Mouse (Mus musculus) C2C12 (cell line): ENCODE data around the gene Ropn1l. TPM values are rescaled to one million over a fixed set of nuclear protein-coding genes. Genes with fewer than 3 reads are reported as not detected.

ENCODE experiments used
- H3K27me3 ChIP-seq: one replicate; pipeline ENCODE4 v1.6.1; 2011; ENCODE audit not compliant: control insufficient read depth, insufficient read depth, insufficient read length
- H3K36me3 ChIP-seq: one replicate; pipeline ENCODE4 v1.6.1; 2011; ENCODE audit not compliant: control insufficient read depth, insufficient read depth
- H3K4me3 ChIP-seq: one replicate; pipeline ENCODE4 v1.5.1; 2011; ENCODE audit warnings: mild to moderate bottlenecking, control low read depth; ENCODE audit not compliant: poor library complexity, insufficient read depth, severe bottlenecking
- H3K79me2 ChIP-seq: one replicate; pipeline ENCODE4 v1.6.1; 2011; ENCODE audit not compliant: control insufficient read depth, insufficient read depth
- H3K79me3 ChIP-seq: one replicate; pipeline ENCODE4 v1.6.1; 2011; ENCODE audit warnings: low read depth, control low read depth
- H3ac ChIP-seq: one replicate; pipeline ENCODE3; 2011; ENCODE audit warnings: low read depth; ENCODE audit not compliant: control insufficient read depth, insufficient read length
- CEBPB ChIP-seq: IDR thresholded peaks from one replicate; pipeline ENCODE4 v1.6.1; 2011; ENCODE audit warnings: low read depth, mild to moderate bottlenecking, control low read depth, moderate library complexity
- CTCF ChIP-seq: IDR thresholded peaks from one replicate; pipeline ENCODE4 v1.5.1; 2011; ENCODE audit not compliant: control insufficient read depth, insufficient read depth, insufficient read length
- FOSL1 ChIP-seq: IDR thresholded peaks from one replicate; pipeline ENCODE4 v1.8.0; 2011; ENCODE audit warnings: mild to moderate bottlenecking, low read length; ENCODE audit not compliant: poor library complexity, insufficient read depth, severe bottlenecking
- MAX ChIP-seq: IDR thresholded peaks from one replicate; pipeline ENCODE4 v1.6.1; 2011; ENCODE audit warnings: mild to moderate bottlenecking, control low read depth
- MYOD1 ChIP-seq: IDR thresholded peaks from one replicate; pipeline ENCODE4 v1.6.1; 2011; ENCODE audit warnings: low read depth; ENCODE audit not compliant: control insufficient read depth, insufficient read length
- MYOG ChIP-seq: IDR thresholded peaks from one replicate; pipeline ENCODE4 v1.6.1; 2011; ENCODE audit not compliant: control insufficient read depth, insufficient read length; ENCODE audit errors: extremely low read depth
- USF1 ChIP-seq: IDR thresholded peaks from one replicate; pipeline ENCODE4 v1.6.1; 2011; ENCODE audit warnings: low read depth, mild to moderate bottlenecking, control low read depth, moderate library complexity
- polyA plus RNA-seq: library from polyadenylated mRNA; unstranded; fragments of >200 nt; fragmentation: generic; extraction: Trizol; gene quantifications from one replicate; pipeline ENCODE4 v1.2.1, GENCODE M21; 2012; ENCODE audit warnings: missing spikeins

Gene Ropn1l
- polyA plus RNA-seq, 1 experiment = 3.7 TPM

DNA sequence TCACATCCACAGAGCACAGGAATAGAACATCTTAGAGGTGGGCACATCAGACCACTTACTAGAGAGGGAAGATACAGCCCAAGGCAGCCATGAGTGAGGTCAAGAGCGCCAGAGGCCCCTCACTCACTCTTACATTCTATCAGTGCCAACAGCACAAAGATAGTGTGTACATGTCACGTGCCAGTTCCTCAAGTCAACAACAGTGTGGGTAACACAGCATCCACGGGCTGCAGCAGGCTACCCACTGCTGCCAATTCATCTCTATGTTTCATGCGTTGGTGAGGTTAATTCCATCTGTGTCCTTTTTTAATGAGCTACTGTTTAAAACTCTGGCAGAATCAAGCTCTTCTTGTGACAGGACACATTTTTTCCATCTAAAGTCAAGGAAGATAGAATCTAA, 10.8 kb downstream of the Ropn1l start:
- H3K4me3 ChIP-seq = no peak overlapping the region
- no peaks in the 10 kb centered on the region for H3K27me3 ChIP-seq
- H3K36me3 ChIP-seq = no peaks in the 10 kb centered on the region
- no peaks in the 10 kb centered on the region for H3K79me2 ChIP-seq
- no peak overlapping the region for H3ac ChIP-seq
- TF ChIP-seq MYOG (no peak), USF1 (no peak), FOSL1 (no peak), CEBPB (no peak), CTCF (no peak), MAX (no peak), MYOD1 (no peak)
- no peaks in the 10 kb centered on the region for H3K79me3 ChIP-seq

DNA sequence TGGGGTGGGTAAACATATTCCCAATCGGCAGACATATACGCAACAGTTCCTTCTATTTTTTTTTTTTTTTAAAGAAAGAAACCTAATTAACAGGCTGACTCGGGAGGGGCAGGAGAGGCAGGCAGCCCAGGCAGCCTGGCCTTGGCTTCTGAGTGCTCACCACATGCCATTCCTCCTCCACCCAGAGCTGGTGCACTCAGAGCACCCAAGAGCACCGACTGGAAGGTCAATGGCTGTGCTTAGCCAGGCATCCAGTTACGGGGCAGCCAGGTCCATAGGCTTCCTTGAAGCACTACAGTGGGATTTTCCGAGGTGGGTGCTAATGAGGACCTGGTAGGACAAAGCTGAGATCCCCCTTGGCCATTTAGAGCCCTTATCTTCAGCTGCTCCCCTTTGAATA, 11.5 kb downstream of the Ropn1l start:
- no peak overlapping the region for H3ac ChIP-seq
- no peaks in the 10 kb centered on the region for H3K27me3 ChIP-seq
- no peaks in the 10 kb centered on the region for H3K79me2 ChIP-seq
- H3K79me3 ChIP-seq = no peaks in the 10 kb centered on the region
- TF ChIP-seq CEBPB (no peak), FOSL1 (no peak), MYOG (no peak), USF1 (no peak), CTCF (no peak), MAX (no peak), MYOD1 (no peak)
- no peak overlapping the region for H3K4me3 ChIP-seq
- no peaks in the 10 kb centered on the region for H3K36me3 ChIP-seq

DNA sequence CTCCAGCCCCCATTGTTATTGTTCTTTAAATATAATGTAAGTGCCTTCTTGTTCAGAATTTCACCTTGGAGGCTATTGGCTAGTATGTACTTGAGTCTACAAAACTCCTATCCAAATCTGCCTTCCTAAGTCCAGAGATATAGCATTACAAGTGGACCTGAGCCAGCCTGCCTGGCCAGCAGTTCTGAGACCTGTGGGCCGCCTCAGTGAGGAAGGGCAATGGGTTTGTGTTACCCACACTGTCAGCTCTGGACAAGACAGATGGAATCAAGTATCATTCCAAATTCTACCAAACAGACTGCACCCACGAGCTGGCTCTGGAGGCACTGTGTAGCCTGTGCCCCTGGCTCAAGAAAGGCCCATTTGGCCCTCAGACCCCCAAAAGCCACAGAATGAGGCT, 16.7 kb downstream of the Ropn1l start:
- Histone ChIP-seq H3K79me3 (no peaks in the 10 kb centered on the region), H3K79me2 (no peaks in the 10 kb centered on the region)

DNA sequence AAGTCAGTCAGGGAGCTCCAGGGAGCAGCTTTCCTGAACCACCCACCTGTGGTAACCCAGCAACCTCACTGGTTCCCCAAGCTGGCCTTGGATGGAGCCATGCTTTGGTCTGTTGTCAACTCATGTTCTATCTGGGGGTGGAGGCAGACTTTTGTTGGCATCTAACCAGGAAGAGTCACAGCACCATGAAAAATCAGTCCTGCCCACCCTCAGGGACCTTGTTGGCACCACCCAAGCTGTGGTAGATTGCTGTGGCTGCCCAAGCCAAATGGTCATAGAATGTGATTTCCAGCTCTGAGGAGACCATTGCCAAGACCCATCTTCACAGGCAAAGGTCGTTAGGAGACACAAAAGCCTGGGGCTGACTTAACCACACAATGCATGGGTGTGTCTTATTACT, 17.5 kb downstream of the Ropn1l start:
- Histone ChIP-seq H3K79me3 (no peaks in the 10 kb centered on the region), H3K4me3 (no peak overlapping the region), H3ac (no peak overlapping the region), H3K27me3 (no peaks in the 10 kb centered on the region), H3K36me3 (no peaks in the 10 kb centered on the region), H3K79me2 (no peaks in the 10 kb centered on the region)
- TF ChIP-seq MYOG = no peak
- no peak for TF ChIP-seq CTCF
- no peak for TF ChIP-seq FOSL1
- no peak for TF ChIP-seq CEBPB
- no peak for TF ChIP-seq MAX
- TF ChIP-seq MYOD1 = no peak
- no peak for TF ChIP-seq USF1

More for the DNA sequence above, 16.7 kb downstream of the Ropn1l start:
- Histone ChIP-seq H3ac (no peak overlapping the region), H3K4me3 (no peak overlapping the region), H3K36me3 (no peaks in the 10 kb centered on the region), H3K27me3 (no peaks in the 10 kb centered on the region)
- TF ChIP-seq USF1 (no peak), CTCF (no peak), MAX (no peak), MYOD1 (no peak), FOSL1 (no peak), CEBPB (no peak), MYOG (no peak)

DNA sequence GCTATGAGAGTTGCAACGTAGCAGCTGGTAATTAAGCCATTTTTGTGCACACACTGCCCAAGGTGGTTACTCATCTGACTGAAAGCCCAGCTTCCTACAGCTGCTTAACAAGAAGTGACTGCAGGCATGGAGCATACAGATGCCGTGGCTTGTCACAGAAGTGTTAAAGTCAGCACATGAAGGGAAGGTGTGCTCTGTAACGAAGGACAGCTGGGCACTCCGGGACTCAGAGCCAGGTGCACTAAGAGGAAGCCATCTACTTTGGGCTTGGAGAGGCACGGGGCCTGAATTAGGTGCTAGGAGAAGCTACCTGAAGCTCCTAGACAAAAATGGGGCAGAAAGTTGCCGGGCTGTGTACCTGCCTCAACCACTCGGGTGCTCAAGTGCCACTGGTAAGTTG, 19.8 kb downstream of the Ropn1l start:
- TF ChIP-seq MYOD1 = no peak
- TF ChIP-seq FOSL1 = no peak
- TF ChIP-seq MAX = no peak
- TF ChIP-seq USF1 = no peak
- TF ChIP-seq MYOG = no peak
- no peak overlapping the region for H3K4me3 ChIP-seq
- no peaks in the 10 kb centered on the region for H3K36me3 ChIP-seq
- H3K79me2 ChIP-seq = no peaks in the 10 kb centered on the region
- no peaks in the 10 kb centered on the region for H3K27me3 ChIP-seq
- H3ac ChIP-seq = no peak overlapping the region
- H3K79me3 ChIP-seq = no peaks in the 10 kb centered on the region

- Histone ChIP-seq H3K79me2 (no peaks in the 10 kb centered on the region), H3K79me3 (no peaks in the 10 kb centered on the region), H3K4me3 (no peak overlapping the region), H3K27me3 (no peaks in the 10 kb centered on the region), H3K36me3 (no peaks in the 10 kb centered on the region), H3ac (no peak overlapping the region)
- TF ChIP-seq MAX (no peak), MYOG (no peak), USF1 (no peak), MYOD1 (no peak), CEBPB (no peak)
Observed at GRCm38 (mm10) chr15:31431847-31432246, 21.7 kb downstream of the Ropn1l start.
